Mouse (Mus musculus) 416B (cell line): ENCODE results near the gene Hsd17b11.
"Not testable (repeated sequence)": the region's sequence is repeated elsewhere in the genome, so short reads cannot be mapped to it uniquely, and the experiment has no call there.

Experiments
- DNase-seq: peaks from one replicate; pipeline ENCODE4 v3.0.0; 2011; ENCODE audit warnings: low read depth

The Hsd17b11 gene

DNA sequence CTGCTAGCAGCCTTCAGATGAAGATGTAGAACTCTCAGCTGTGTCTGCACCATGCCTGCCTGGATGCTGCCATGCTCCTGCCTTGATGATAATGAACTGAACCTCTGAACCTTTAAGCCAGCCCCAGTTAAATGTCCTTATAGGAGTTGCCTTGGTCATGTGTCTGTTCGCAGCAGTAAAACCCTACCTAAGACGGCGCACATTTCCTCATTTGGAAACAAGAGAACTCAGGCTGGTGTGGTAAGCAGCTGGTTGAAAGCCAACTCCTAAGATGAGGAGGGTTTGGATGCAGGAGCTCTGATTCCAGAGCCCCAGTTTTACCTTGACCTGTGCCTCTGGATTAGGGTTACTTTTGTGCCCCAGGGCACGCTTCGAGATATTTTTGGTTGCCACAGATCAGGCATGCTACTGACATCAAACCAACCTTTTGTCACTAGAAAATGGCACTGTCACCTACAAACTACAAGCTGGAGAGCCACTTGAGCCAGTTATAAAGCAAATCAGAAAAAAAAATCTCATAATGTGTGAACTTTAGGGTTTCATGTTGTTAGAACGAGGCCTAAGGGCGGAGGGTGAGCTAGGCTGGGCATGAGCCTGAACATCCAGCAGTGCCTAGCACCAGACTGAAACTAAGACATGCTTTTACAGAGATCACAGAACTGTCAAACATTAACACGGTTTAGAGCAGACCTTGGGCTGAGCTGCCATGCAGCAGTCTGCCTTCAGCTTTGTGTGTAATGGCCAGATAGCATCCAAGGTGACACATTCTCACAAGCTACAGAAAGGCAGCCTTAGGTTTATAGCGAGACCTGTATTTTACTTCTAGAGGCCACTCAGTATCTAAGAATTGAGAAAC, 40.8 kb downstream of the Hsd17b11 start:
- DNase-seq = no peak

DNA sequence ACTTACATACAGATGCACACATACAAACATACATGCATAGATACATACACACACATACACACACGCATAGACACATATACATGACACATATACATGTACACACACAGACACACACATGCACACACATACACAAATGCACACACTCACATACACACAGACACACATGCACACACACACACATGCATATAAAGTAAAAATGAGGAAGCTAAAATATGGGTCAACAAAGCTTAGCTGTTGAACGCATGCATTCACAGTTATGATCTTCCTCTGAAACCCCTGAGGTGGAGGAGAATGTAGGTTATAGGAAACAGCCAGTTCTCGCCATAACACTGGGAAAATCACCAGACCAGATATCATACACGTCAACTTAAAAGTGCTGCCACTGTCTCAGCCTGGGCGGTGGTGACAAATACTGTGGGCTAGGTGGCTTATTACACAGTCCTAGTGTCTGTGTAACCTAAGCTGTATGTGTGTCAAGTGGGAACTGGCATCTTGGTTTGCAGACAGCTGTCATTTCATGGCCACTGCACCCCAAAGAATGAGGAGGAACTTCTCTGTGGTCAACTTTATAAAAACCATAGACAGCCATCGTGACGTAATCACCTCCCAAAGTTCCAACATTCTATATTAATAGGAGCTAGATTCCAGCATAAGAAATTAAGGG, 43.7 kb downstream of the Hsd17b11 start:
- peak; percentile 32 for DNase-seq

DNA sequence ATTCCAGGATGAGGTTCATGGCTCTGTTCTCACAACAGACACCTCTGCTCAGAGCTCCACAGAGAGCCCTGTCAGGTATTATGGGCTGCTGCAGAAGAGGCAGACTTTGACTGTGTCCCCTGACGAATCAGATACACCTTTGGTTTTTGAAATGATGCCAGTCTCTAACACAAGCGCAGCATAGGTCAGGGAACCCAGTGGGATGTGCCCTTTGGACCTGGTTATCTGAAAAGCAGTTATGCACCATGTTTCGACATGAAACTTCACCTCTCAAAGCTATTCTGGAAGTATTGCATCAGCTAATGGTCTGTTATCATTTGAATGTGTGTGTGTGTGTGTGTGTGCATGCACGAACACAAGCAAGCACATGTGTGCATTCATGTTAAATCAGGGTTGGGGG, 44.4 kb downstream of the Hsd17b11 start, which contains the start of gene Hsd17b13:
TSS of gene Hsd17b13 (minus strand) at position 114 of the 400 bp plus-strand sequence.
- peak; percentile 12 for DNase-seq

DNA sequence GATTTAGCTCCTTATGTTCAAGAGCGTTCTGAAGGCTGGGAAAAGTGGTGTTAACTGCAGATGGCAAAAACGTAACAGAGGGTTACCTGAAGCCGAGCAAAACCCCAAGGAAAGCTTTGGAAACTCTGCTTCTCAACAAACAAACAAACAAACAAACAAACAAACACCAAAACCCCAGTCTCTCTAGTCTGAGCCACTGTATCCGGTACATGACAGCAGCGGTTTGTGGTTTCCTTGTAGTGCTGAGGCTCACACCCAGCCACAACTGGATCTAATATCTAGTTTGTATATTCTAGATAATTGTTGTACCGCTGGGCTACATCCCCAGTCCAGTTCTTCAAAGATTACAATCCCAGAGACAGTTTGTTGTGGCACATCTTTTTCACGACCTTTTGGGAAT, 46.0 kb downstream of the Hsd17b11 start:
- peak; percentile 63 for DNase-seq

DNA sequence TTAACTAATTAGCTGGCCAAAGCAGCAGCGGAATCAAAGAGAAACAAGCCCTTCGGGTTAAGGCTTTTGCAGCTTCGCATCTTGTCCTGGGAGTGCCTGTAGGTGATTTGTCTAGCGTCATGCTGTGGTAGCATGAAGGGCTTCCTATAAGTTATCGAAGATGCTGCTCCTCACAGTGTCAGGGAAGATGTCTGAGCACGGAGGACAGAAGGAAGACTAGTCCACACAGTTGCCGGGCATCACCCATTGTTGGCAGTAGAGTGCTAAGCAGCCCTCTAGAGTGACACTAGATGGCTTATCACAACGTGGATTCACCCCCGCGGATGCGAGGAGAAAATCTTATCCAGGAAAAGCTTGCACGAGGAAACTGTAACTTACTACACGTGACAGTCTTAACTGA, 48.9 kb downstream of the Hsd17b11 start:
- no peak for DNase-seq

DNA sequence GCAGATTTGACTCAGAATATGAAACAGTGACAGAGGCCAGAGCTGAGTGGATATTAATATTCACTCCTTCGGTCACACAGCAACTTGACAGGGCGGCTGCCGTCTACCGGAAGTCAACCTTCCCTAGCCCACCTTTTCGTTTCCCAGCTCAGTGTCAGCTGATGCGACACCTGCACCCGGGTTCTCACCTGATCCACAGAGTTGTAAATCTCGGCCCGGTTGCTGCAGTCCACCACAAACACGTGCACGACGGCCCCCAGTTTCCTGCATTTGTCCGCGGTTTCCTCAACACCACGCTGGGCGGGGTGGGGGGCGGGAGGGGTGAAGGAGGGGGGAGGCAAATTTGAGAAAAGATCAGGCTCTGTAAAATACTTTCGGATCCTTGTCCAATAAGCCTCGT, 49.3 kb downstream of the Hsd17b11 start:
- no peak for DNase-seq

DNA sequence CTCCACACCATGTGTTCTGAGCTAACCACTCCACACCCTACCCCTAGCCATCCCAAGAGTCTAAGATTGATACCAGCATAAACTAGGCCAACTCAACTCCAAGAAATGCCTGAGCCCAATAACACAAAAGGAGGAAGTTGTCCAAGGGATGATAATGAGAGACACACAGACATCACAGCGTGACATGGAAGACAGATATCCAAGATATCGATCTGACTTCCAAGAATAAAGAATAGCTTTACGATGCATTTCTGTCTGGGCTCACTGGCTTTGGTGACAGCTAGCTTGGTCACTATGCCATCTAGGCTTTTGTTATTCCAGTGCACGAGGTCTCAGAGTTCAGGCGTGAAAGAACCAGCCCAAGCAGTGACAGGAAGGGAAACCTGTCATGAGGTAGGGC, 50.7 kb downstream of the Hsd17b11 start:
- DNase-seq = no peak

DNA sequence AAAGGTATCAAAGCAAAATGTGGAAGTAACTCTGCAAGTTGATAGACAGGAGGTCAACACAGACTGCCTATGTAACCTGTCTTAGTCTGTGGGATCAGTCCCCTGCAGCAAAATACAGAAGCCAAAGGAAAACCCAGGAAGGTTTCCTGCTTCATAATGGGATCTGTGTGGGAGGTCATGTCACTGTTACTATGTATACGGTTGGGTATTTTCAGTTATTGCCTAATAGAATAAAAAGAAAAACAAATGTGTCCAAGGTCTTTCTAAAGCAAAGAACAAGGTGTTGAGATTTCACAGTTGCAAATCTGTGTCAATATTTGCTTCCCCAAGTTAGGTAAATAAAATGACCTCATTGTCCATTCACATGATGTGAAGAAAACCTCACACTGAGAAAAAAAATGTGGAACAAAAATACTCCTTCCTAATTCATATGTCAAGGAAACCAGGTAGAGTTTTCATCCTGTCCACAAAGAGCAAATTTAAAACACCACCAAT, 58.7 kb downstream of the Hsd17b11 start:
- no peak for DNase-seq

DNA sequence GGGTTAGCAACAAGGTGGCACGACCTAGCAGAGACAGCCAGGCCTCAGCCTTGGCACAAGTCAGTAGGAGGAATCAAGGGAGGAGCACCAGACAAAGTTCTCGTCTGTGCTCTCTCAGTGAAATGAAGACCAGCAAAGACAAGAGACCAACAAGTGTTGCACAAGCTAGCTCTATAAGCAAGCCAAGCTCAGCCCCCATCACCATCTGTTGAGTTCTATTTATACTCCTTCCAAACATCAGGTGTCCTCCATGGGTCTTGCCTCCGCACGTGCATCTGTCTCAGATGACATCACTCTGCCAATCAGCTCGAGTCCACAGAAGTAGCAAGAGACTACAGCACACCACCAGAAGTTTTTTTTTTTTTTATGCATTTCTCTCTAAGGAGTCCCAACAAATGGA, 67.1 kb downstream of the Hsd17b11 start:
- DNase-seq = no peak

DNA sequence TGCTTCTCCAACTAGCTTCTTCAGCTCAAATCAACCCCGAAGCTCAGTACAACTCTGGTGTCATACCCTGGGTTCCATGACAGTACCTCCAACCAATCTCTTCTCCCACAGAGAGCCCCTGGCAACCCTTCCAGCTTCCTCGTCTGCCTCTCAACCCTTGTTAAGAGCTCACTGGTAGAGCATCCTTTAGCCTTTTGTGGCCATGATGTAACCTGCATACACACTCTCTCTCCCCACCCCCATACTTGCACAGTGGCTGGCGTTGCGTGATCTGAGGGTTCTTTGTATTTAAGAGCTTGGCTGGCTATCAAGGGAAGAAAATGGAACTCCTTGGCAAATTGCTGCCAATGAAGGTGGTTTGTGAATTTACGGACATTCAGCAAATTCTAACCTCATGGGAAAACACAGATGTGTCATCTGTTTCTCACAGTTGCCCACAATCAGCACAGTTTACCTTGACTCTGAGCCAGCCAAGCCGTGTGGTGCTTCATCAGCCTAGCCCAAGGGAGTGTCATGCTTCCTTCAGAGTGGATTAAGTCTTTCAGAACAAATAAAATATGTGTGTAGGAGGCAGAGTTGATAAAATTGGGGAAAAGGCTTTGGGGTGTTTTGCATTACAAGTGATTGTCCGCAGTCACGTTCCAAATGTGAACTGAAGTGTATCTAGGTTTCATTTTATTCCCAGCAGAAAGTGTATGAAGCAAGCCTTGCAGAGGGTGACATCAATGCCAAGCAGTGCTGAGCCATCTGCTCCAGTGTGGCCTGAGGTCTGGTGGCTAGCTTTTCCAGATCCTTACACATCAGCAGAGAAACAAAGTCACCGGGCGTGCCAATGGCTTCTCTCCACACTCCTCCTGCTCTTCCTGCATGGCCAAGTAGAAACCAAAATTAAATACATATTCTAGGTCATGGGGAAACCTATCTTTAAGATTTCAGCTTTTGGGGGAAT, 68.3 kb downstream of the Hsd17b11 start:
- no peak for DNase-seq

DNA sequence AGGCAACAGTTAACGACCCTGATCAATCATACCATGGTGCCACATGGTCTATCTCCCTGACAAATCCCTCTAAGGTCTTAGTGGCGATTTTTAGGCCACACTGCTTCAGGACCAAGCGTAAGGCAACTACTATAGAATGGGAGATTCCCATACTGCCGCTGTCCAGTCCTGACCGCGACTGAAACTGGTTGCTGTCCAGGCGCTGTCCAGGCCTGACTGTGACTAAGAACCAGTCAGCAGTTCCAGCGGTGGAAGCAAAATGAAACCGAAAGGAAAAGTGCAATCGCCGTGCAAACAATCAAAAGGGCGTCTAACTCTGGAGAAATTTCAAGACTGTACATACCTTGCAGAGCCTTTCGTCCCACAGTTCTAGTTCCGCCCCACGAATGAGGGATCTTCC, 71.6 kb downstream of the Hsd17b11 start:
- not testable (repeated sequence) for DNase-seq

DNA sequence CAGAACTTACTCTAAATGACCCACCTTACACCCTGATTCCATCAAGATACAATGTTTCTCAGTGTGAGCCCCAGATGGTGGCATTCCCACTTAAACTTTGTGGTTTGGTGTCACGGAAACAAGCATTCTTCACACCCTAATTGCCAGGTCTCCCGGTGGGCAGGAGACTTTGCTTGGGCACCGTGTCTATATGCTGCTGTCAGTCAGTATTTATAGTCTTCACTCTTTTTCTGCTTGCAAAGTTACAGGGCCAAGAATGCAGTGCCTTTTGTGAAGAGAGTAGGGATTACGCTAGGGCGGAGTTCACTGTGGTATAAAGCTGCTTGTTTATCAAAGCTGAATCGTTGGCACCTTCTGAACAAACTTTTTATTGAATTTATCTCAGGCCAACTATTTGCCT, 78.5 kb downstream of the Hsd17b11 start:
- no peak for DNase-seq

DNA sequence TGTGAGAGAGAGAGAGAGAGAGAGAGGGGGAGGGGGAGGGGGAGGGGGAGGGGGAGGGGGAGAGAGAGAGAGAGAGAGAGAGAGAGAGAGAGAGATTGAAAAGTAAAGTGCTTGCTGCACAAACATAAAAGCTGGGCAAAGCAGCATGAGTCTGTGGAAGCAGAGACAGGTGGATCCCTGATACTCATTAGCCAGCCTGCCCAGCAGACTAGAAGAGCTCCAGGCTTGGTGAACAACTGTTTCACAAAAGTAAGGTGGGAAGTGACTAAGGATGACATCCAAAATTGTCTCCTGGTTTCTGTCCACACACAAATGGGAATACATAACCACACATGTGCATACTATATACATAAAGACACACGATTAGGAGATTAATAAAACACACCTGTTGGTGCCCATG, 81.9 kb downstream of the Hsd17b11 start:
- no peak for DNase-seq
